Comparison of ENCODE assay signal across 5 mouse cellular contexts in genomic region chr11:72764270-72764669, GRCm38 (mm10).
"Had no signal": no experiment of that assay in that cellular context is flagged by ENCODE, and none has a peak within 500 bp of the region (broad histone marks: within the 10 kb centered on the region; RNA-seq: fewer than 3 reads in every experiment).

No protein-coding gene starts in this region.

- DNase-seq: kidney, adult 8-10 months; kidney, postnatal 25 days; lung, embryonic 14.5 days; lung, postnatal 14 days; thymus, postnatal 4 days had no signal
